Mouse (Mus musculus): ENCODE results near the gene Trem2.

GRCm38 (mm10) chr17:48346231-48346630 lies at the start of gene Trem2:
- TF ChIP-seq CTCF (conservative IDR thresholded peaks at IDR 0.05; ENCODE audit: insufficient read depth, insufficient read length, low read depth, low read length): no peak
- TF ChIP-seq POLR2A (IDR thresholded peaks at IDR 0.05; ENCODE audit: low read depth, low read length): no peak

All from kidney, adult 2 months (tissue).